Mouse (Mus musculus): ENCODE measurements around the gene Ugt1a10.
"Not testable (repeated sequence)": the region's sequence is repeated elsewhere in the genome, so short reads cannot be mapped to it uniquely, and the experiment has no call there.

Ugt1a10 gene

GRCm38 (mm10) chr1:88140492-88140891 is 85.3 kb downstream of the Ugt1a10 start:
- not testable (repeated sequence) for DNase-seq (ENCODE audit: low spot score)

- not testable (repeated sequence) for DNase-seq (ENCODE audit: low spot score)
These were observed 88.9 kb downstream of the Ugt1a10 start for GRCm38 (mm10) chr1:88143966-88144675.

- DNase-seq (ENCODE audit: low spot score), result not testable (repeated sequence)
These were observed 90.1 kb downstream of the Ugt1a10 start for GRCm38 (mm10) chr1:88145278-88145677.

GRCm38 (mm10) chr1:88150133-88150532 is 94.9 kb downstream of the Ugt1a10 start:
- not testable (repeated sequence) for DNase-seq (ENCODE audit: low spot score)

- DNase-seq (ENCODE audit: low spot score), result no peak
These were observed 103.2 kb downstream of the Ugt1a10 start for GRCm38 (mm10) chr1:88158430-88158829.

GRCm38 (mm10) chr1:88165711-88166110 is 110.5 kb downstream of the Ugt1a10 start, which contains the start of gene Ugt1a5:
TSS of gene Ugt1a5 (plus strand) at chr1:88166012.
- DNase-seq (ENCODE audit: low spot score), result no peak

- DNase-seq (ENCODE audit: low spot score), result not testable (repeated sequence)
These were observed 117.0 kb downstream of the Ugt1a10 start for GRCm38 (mm10) chr1:88172190-88172589.

GRCm38 (mm10) chr1:88179657-88180056 is 124.5 kb downstream of the Ugt1a10 start:
- no peak for DNase-seq (ENCODE audit: low spot score)

GRCm38 (mm10) chr1:88186325-88186935 is 131.2 kb downstream of the Ugt1a10 start:
- no peak for DNase-seq (ENCODE audit: low spot score)

GRCm38 (mm10) chr1:88192136-88192535 is 136.9 kb downstream of the Ugt1a10 start:
- no peak for DNase-seq (ENCODE audit: low spot score)

GRCm38 (mm10) chr1:88195687-88196086 is 140.5 kb downstream of the Ugt1a10 start:
- DNase-seq (ENCODE audit: low spot score), result no peak

- DNase-seq (ENCODE audit: low spot score), result no peak
These were observed 142.3 kb downstream of the Ugt1a10 start for GRCm38 (mm10) chr1:88197443-88197842.

- DNase-seq (ENCODE audit: low spot score), result no peak
These were observed 144.8 kb downstream of the Ugt1a10 start for GRCm38 (mm10) chr1:88199996-88200395.

GRCm38 (mm10) chr1:88200456-88200855 is 145.3 kb downstream of the Ugt1a10 start, which contains the start of gene Ugt1a2:
TSS of gene Ugt1a2 (plus strand) at chr1:88200601.
- no peak for DNase-seq (ENCODE audit: low spot score)

GRCm38 (mm10) chr1:88205294-88205922 is 150.2 kb downstream of the Ugt1a10 start, which contains the start of gene Dnajb3:
TSS of gene Dnajb3 (minus strand) at chr1:88205782.
- DNase-seq (ENCODE audit: low spot score), result no peak

GRCm38 (mm10) chr1:88206843-88207479 is 151.8 kb downstream of the Ugt1a10 start:
- no peak for DNase-seq (ENCODE audit: low spot score)

- no peak for DNase-seq (ENCODE audit: low spot score)
These were observed 156.6 kb downstream of the Ugt1a10 start, which contains the start of gene Ugt1a1 for GRCm38 (mm10) chr1:88211812-88212211. TSS of gene Ugt1a1 (plus strand) at chr1:88211959.

- no peak for DNase-seq (ENCODE audit: low spot score)
These were observed 157.3 kb downstream of the Ugt1a10 start for GRCm38 (mm10) chr1:88212341-88213045.

GRCm38 (mm10) chr1:88213061-88213460 is 157.9 kb downstream of the Ugt1a10 start:
- DNase-seq (ENCODE audit: low spot score), result no peak

GRCm38 (mm10) chr1:88213766-88214461 is 158.7 kb downstream of the Ugt1a10 start:
- DNase-seq (ENCODE audit: low spot score), result no peak

- no peak for DNase-seq (ENCODE audit: low spot score)
These were observed 159.3 kb downstream of the Ugt1a10 start for GRCm38 (mm10) chr1:88214462-88214952.

Data from ovary, postnatal 10 days (tissue).